Mouse (Mus musculus): ENCODE measurements at regions not wholly inside any gene's neighbourhood (a gene's known extent, or its start where the extent isn't known, plus 50 kb on each side); places are given as distances from the start of the nearest gene placed in this dataset.

GRCm38 (mm10) chr7:137576251-137576650, 138.8 kb downstream of the Glrx3 start:
- TF ChIP-seq CTCF (IDR thresholded peaks at IDR 0.05; ENCODE audit: borderline replicate concordance, control insufficient read depth, extremely low read depth, insufficient read depth, low read length, poor library complexity): no peak
- TF ChIP-seq POLR2A (IDR thresholded peaks at IDR 0.05; ENCODE audit: control insufficient read depth, extremely low read depth, insufficient read depth, low read length, poor library complexity): no peak
